Mouse (Mus musculus) liver, adult 2 months (tissue): ENCODE measurements at regions not wholly inside any gene's neighbourhood (a gene's known extent, or its start where the extent isn't known, plus 50 kb on each side); places are given as distances from the start of the nearest gene placed in this dataset.

Experiments
- DNase-seq: peaks from one replicate; pipeline ENCODE4 v3.0.0-alpha.2; 2011; ENCODE audit warnings: low read depth, low spot score; ENCODE audit errors: extremely low read depth
- H3K27ac ChIP-seq: fragments of 200-500 bp; replicated peaks from 2 replicates; pipeline ENCODE4 v1.5.1; 2012; ENCODE audit warnings: low read depth, mild to moderate bottlenecking, control low read depth, inconsistent platforms, low read length; ENCODE audit not compliant: insufficient read depth
- H3K27me3 ChIP-seq: fragments of 200-500 bp; 2 replicates; pipeline ENCODE4 v1.6.1; 2012; ENCODE audit warnings: mild to moderate bottlenecking, moderate library complexity, low read length, inconsistent platforms; ENCODE audit not compliant: control insufficient read depth, insufficient read depth
- H3K36me3 ChIP-seq: fragments of 200-500 bp; 2 replicates; pipeline ENCODE4 v1.6.1; 2012; ENCODE audit warnings: low read length, inconsistent platforms; ENCODE audit not compliant: control insufficient read depth, insufficient read depth
- H3K4me1 ChIP-seq: fragments of 200-500 bp; 2 replicates; pipeline ENCODE4 v1.6.1; 2011; ENCODE audit warnings: low read length; ENCODE audit not compliant: control insufficient read depth, insufficient read depth
- H3K4me3 ChIP-seq: fragments of 200-500 bp; 2 replicates; pipeline ENCODE4 v1.5.1; 2011; ENCODE audit warnings: low read depth, mild to moderate bottlenecking, control low read depth, low read length, moderate library complexity; ENCODE audit not compliant: insufficient read depth
- H3K79me2 ChIP-seq: fragments of 200-500 bp; 2 replicates; pipeline ENCODE4 v1.6.1; 2012; ENCODE audit warnings: inconsistent platforms, mild to moderate bottlenecking, low read length, moderate library complexity; ENCODE audit not compliant: control insufficient read depth, insufficient read depth
- H3K9ac ChIP-seq: fragments of 200-500 bp; 2 replicates; pipeline ENCODE4 v1.6.1; 2012; ENCODE audit warnings: low read depth, mild to moderate bottlenecking, control low read depth, inconsistent platforms, low read length
- CTCF ChIP-seq: fragments of 200-500 bp; IDR thresholded peaks from 2 replicates; pipeline ENCODE4 v1.5.1; 2011; ENCODE audit warnings: low read depth, low read length, control low read depth
- POLR2A ChIP-seq: fragments of 200-500 bp; IDR thresholded peaks from 2 replicates; pipeline ENCODE4 v1.6.1; 2011; ENCODE audit warnings: low read length, control low read depth; ENCODE audit not compliant: insufficient read depth; ENCODE audit errors: extremely low read depth
- WGBS: fragments of 180-500 bp; shearing (Covaris S2); methylation state at CpG from one replicate; pipeline ENCODE4 v1.1.7; 2018; 5-methylcytosine and 5-hydroxymethylcytosine counted together

DNA sequence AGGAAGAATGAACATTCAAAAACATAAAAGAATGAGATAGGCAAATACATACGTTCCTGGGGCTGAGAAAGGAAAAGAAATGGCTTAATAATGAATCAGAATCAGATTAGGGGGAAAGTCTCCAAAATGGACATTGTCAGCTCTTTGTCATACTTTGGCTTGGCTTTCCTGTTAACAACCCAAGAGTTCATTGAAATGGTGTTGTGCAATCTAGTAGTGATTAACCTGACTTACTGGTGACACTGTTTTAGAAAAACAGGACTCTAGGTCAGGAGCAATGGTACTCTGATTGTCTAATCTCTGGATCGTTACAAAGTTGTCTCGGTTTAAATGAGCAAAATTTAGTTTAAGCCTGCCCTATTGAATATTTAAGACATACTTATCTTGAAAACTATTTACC lies 119.5 kb upstream of the Dph6 start:
- H3K27ac ChIP-seq = no peak overlapping the region
- peaks cover 8% of the 10 kb centered on the region; the same call in 1 of the 2 replicates for H3K4me1 ChIP-seq
- no peaks in the 10 kb centered on the region for H3K36me3 ChIP-seq
- H3K4me3 ChIP-seq = no peak overlapping the region
- H3K79me2 ChIP-seq = no peaks in the 10 kb centered on the region
- H3K27me3 ChIP-seq = no peaks in the 10 kb centered on the region
- H3K9ac ChIP-seq = no peak overlapping the region
- 18% methylated on average over 3 of the region's 3 CpGs for WGBS
- TF ChIP-seq CTCF (no peak), POLR2A (no peak)
- DNase-seq = peak; percentile 99

DNA sequence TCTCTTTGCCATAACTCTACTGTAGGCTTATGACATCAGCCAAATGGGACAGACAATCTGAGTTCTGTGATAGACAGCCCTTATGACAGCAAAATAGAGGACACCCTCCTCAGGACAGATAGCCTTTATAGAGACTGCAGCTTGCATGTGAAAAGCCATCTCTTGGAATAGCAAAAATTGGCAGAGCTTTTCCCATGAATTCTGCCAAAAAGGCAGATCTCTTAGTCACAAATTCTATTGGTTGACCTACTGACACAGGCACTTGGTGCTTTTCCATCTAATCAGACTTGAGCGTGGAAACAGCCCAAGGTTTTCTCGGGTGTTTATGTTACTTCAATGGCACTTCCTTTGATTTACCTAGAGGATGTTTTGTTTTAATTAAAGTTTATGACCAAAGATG lies 120.8 kb upstream of the Dph6 start:
- H3K27ac ChIP-seq = no peak overlapping the region
- peak; percentile 98 for DNase-seq

DNA sequence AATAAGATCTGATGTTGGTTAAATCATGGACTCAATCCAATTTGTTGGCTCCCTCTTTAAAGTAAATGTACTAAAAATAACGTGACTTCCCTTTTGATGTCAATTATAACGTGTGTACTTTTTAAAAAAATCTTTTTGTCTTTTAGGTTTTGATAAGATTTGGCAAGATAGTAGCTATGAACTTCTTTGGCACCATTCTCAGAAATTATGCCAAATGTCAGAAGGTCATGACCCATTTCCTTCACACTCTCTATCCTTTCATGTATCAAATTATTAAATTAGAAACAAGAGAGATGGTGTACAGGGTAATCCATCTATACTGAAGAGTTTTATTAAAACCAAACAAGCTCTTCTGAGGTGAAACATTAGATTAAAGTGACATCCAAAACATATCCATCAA lies 121.4 kb upstream of the Dph6 start:
- 9% methylated on average over 2 of the region's 2 CpGs for WGBS

More for the DNA sequence above, 120.8 kb upstream of the Dph6 start:
- Histone ChIP-seq H3K79me2 (no peaks in the 10 kb centered on the region), H3K27me3 (no peaks in the 10 kb centered on the region), H3K4me1 (peaks cover 8% of the 10 kb centered on the region; the same call in 1 of the 2 replicates), H3K36me3 (no peaks in the 10 kb centered on the region), H3K4me3 (no peak overlapping the region), H3K9ac (no peak overlapping the region)
- WGBS = 3% methylated on average over 2 of the region's 2 CpGs
- TF ChIP-seq POLR2A (no peak), CTCF (no peak)

DNA sequence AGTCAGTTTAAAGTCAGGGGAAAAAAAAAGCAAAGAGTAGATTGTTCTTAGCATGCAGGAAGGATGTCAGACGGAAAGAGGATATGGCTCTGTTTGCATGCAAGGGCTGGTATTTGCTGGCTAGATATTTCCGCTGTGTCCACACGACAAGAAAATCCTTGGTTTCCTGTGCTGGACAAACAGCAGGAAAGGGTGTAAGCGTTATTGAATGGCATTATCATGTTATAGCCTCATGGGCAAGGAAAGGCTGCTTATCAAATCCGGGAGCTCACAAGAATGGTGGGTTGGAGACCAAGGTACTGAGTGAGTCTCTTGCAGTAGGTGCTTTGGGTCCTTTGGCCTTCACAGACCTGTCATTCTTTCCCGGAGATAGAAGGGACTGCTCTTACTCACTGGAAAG lies 127.7 kb upstream of the Dph6 start:
- whole genome bisulfite sequencing = 75% methylated on average over 6 of the region's 6 CpGs
- H3K27ac ChIP-seq = peak overlapping the region; percentile 78
- H3K4me1 ChIP-seq = peaks cover 4% of the 10 kb centered on the region
- no peaks in the 10 kb centered on the region for H3K27me3 ChIP-seq
- no peak overlapping the region for H3K4me3 ChIP-seq
- peak; percentile 27 for DNase-seq
- no peak overlapping the region for H3K9ac ChIP-seq
- no peaks in the 10 kb centered on the region for H3K36me3 ChIP-seq
- TF ChIP-seq CTCF (no peak), POLR2A (no peak)
- H3K79me2 ChIP-seq = no peaks in the 10 kb centered on the region

More for the DNA sequence above, 121.4 kb upstream of the Dph6 start:
- H3K9ac ChIP-seq = no peak overlapping the region
- H3K79me2 ChIP-seq = no peaks in the 10 kb centered on the region
- no peak for TF ChIP-seq CTCF
- peak; percentile 78 for DNase-seq
- no peaks in the 10 kb centered on the region for H3K27me3 ChIP-seq
- no peaks in the 10 kb centered on the region for H3K36me3 ChIP-seq
- H3K27ac ChIP-seq = no peak overlapping the region
- no peak overlapping the region for H3K4me3 ChIP-seq
- H3K4me1 ChIP-seq = peaks cover 8% of the 10 kb centered on the region; the same call in 1 of the 2 replicates

DNA sequence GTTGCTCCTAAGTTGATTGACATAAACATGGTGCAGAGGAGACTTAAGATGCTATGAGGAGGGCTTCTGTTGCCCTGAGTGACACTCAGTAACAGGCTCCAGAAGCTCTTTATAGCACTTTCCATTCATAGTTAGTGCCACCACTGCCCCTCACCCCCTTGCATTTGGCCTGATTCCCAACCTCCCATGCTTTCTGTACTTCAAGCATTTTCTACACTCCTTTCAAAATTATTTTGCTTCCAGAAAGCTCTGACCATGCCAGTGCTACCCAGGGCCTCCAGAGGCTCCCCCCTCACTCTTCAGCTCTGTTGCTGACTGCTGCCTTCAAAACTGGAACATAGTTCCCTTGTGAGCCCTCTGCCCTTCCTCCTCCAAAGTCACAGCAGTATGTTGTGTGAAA lies 129.4 kb upstream of the Dph6 start:
- no peaks in the 10 kb centered on the region for H3K36me3 ChIP-seq
- no peak for TF ChIP-seq POLR2A
- no peak for TF ChIP-seq CTCF
- H3K4me1 ChIP-seq = peaks cover 8% of the 10 kb centered on the region
- H3K27ac ChIP-seq = no peak overlapping the region
- H3K79me2 ChIP-seq = no peaks in the 10 kb centered on the region
- no peak overlapping the region for H3K9ac ChIP-seq
- no peak overlapping the region for H3K4me3 ChIP-seq
- H3K27me3 ChIP-seq = no peaks in the 10 kb centered on the region
- DNase-seq = no peak

DNA sequence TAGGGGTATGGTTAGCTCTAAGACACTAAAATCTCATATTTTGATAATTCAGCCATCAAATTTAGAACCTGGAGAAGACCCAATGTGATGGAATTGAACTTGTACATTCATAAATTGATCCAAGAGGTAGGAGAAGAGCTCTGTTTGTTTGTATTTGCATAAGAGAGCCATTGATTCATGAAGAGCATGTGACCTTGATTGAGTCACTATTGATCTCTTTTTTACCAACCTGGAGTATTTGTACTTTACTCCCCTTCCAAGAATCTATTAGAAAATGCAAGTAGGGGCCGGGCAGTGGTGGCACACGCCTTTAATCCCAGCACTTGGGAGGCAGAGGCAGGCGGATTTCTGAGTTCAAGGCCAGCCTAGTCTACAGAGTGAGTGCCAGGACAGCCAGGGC lies 133.5 kb upstream of the Dph6 start:
- TF ChIP-seq POLR2A (no peak), CTCF (no peak)
- H3K79me2 ChIP-seq = no peaks in the 10 kb centered on the region
- DNase-seq = peak; percentile 93
- H3K9ac ChIP-seq = no peak overlapping the region
- no peak overlapping the region for H3K4me3 ChIP-seq
- H3K4me1 ChIP-seq = peaks cover 8% of the 10 kb centered on the region
- no peaks in the 10 kb centered on the region for H3K27me3 ChIP-seq
- 34% methylated on average over 3 of the region's 3 CpGs for WGBS
- no peaks in the 10 kb centered on the region for H3K36me3 ChIP-seq
- no peak overlapping the region for H3K27ac ChIP-seq
